Mouse (Mus musculus) adrenal gland, adult 8-10 months (tissue): ENCODE measurements at regions not wholly inside any gene's neighbourhood (a gene's known extent, or its start where the extent isn't known, plus 50 kb on each side); places are given as distances from the start of the nearest gene placed in this dataset.

Experiments used
- DNase-seq: peaks from one replicate; pipeline ENCODE4 v3.0.0; 2022

GRCm38 (mm10) chr15:85634322-85635141 is 52.3 kb upstream of the Wnt7b start:
- DNase-seq, result peak; percentile 100

GRCm38 (mm10) chr15:85635425-85635824 is 53.2 kb upstream of the Wnt7b start:
- no peak for DNase-seq

- no peak for DNase-seq
Observed at GRCm38 (mm10) chr15:85639566-85639965, 57.3 kb upstream of the Wnt7b start.

GRCm38 (mm10) chr15:85641120-85642080 is 59.1 kb upstream of the Wnt7b start:
- DNase-seq, result no peak

GRCm38 (mm10) chr15:85645396-85645795 is 63.1 kb upstream of the Wnt7b start:
- no peak for DNase-seq

GRCm38 (mm10) chr15:85645971-85646638 is 63.8 kb upstream of the Wnt7b start:
- DNase-seq, result peak; percentile 72

GRCm38 (mm10) chr15:85646639-85647277 is 64.5 kb upstream of the Wnt7b start:
- DNase-seq, result peak; percentile 21

GRCm38 (mm10) chr15:85647593-85647992 is 65.3 kb upstream of the Wnt7b start:
- peak; percentile 12 for DNase-seq

- no peak for DNase-seq
Observed at GRCm38 (mm10) chr15:85650241-85650640, 68.0 kb upstream of the Wnt7b start.

GRCm38 (mm10) chr15:85651718-85652420 is 69.6 kb upstream of the Wnt7b start:
- DNase-seq, result no peak

GRCm38 (mm10) chr15:85652431-85652830 is 70.2 kb upstream of the Wnt7b start:
- DNase-seq, result no peak

GRCm38 (mm10) chr15:85652871-85653337 is 70.6 kb upstream of the Wnt7b start:
- DNase-seq, result no peak

GRCm38 (mm10) chr15:85653421-85654401 is 71.4 kb upstream of the Wnt7b start:
- DNase-seq, result peak; percentile 87

- no peak for DNase-seq
Observed at GRCm38 (mm10) chr15:85654791-85655190, 72.5 kb upstream of the Wnt7b start.

GRCm38 (mm10) chr15:85655751-85656167 is 73.5 kb upstream of the Wnt7b start:
- no peak for DNase-seq

GRCm38 (mm10) chr15:85656852-85657251 is 74.6 kb upstream of the Wnt7b start:
- no peak for DNase-seq

GRCm38 (mm10) chr15:85657441-85657989 is 75.2 kb upstream of the Wnt7b start:
- DNase-seq, result peak; percentile 64

- no peak for DNase-seq
Observed at GRCm38 (mm10) chr15:85658101-85658885, 76.0 kb upstream of the Wnt7b start.
